Mouse (Mus musculus): Measurements from ENCODE around the gene Glod4.

DNA sequence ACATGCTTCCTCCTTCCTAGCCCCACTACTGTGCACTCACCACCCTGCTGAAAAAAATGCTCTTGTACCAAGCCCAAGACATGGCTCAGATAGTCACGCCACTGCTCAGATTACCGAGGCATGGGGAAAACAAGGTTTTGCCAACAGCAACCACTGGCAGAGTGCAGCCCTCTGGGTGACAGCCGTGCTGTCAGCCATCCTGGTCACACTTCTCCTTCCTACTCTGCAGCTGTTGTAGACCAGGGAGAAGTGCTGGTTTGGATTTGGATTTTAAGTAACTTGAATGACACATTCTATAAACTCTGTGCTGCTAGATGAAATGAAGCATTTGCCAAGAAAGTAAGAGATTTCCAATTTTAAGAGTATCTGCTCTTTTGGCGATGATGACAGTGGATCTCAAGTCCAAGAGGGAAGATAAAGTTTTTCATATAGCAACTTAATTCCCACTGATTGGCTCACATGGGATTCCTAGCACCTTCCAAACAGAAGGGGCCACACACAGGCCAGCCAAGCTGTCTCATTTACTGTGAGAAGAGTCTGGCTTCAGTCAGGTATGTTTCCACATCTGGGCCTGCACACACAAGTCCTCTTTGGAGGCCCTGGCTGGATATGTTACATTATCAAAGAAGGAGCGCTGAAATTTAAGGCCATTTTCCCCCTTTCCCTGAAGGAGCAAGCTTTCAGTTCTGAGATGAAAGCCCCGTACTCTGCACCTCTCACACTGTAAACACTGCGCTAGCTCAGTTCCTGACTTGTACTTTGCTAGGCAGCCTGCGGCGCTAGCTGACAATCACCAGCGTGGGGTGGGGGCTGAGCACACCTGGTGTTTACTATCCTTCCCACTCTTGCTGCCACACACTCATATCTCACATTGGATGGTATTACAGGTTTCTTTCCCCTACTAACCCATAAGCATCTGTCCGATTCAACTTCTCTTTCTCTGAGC lies 136.7 kb downstream of the Glod4 start:
- TF ChIP-seq EP300 (IDR thresholded peaks at IDR 0.05; ENCODE audit: low read depth) (no peak), CTCF (IDR thresholded peaks at IDR 0.05; ENCODE audit: low read depth) (no peak)

Data from liver, embryonic 14.5 days (tissue).